ENCODE assay signal across 15 mouse cellular contexts in the genomic region with DNA sequence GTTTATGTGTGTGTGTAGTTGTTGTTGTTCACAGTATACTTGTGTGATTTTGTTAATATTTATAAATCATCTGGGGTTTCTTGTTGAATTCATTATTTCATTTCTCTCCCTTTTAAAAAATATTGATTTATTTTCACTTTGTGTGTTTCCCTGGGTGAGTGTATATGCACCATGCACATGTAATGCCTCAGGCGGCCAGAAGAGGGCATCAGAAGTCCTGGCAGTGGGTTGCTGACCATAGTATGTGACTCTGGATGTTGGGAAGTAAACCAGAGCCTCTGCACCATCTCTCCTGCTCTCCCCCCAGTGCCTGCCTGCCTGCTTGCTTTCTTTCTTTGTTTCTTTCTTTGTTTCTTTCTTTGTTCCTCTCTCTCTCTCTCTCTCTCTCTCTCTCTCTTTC. TPM values are rescaled to one million over a fixed set of nuclear protein-coding genes. Genes with fewer than 3 reads are reported as not detected.
A peak's percentile ranks its signal among the peaks of the same experiment; 100 is the strongest.
DNase-seq lines count a peak whose midpoint lies in the region; ATAC-seq and TF ChIP-seq lines count a peak whose summit lies in the region.
"Had no signal": no experiment of that assay in that cellular context is flagged by ENCODE, and none has a peak within 500 bp of the region (broad histone marks: within the 10 kb centered on the region; RNA-seq: fewer than 3 reads in every experiment).

No protein-coding gene starts in this region.

- H3K4me2 ChIP-seq in hindbrain, embryonic 11.5 days (replicated peaks; ENCODE audit: low read depth, low read length) = no peak overlapping the region
- no peak overlapping the region for H3K4me2 ChIP-seq in hindbrain, embryonic 14.5 days (replicated peaks)
- H3K4me2 ChIP-seq in liver, postnatal 0 days (ENCODE audit: low read depth, low read length) = no peak overlapping the region
- H3K4me2 ChIP-seq in heart, embryonic 12.5 days = no peak overlapping the region
- H3K4me2 ChIP-seq: liver, embryonic 15.5 days; neural tube, embryonic 13.5 days had no signal

- no peaks in the 10 kb centered on the region for H3K4me1 ChIP-seq in hindbrain, embryonic 11.5 days (replicated peaks; ENCODE audit: control insufficient read depth, insufficient read depth, low read length)
- 0 out of 2 replicates have a peak, but pooled peaks cover under 1% of the 10 kb centered on the region for H3K4me1 ChIP-seq in hindbrain, embryonic 14.5 days (replicated peaks; ENCODE audit: control insufficient read depth, insufficient read depth, low read length)
- H3K4me1 ChIP-seq in liver, postnatal 0 days (ENCODE audit: insufficient read depth) = no peaks in the 10 kb centered on the region
- H3K4me1 ChIP-seq in heart, embryonic 12.5 days (replicated peaks) = 0 out of 2 replicates have a peak, but pooled peaks cover 13% of the 10 kb centered on the region

- no peaks in the 10 kb centered on the region for H3K36me3 ChIP-seq in hindbrain, embryonic 11.5 days (ENCODE audit: control insufficient read depth, insufficient read depth, low read length)
- H3K36me3 ChIP-seq in hindbrain, embryonic 14.5 days (replicated peaks; ENCODE audit: control insufficient read depth, insufficient read depth) = no peaks in the 10 kb centered on the region
- H3K36me3 ChIP-seq in liver, postnatal 0 days (replicated peaks; ENCODE audit: insufficient read depth, low read length) = no peaks in the 10 kb centered on the region
- H3K36me3 ChIP-seq in heart, embryonic 12.5 days = no peaks in the 10 kb centered on the region
- H3K36me3 ChIP-seq: liver, embryonic 15.5 days; neural tube, embryonic 13.5 days had no signal

- ATAC-seq in hindbrain, embryonic 11.5 days (ENCODE audit: low FRiP score) = no peak
- ATAC-seq in hindbrain, embryonic 14.5 days (ENCODE audit: low FRiP score) = no peak
- no peak for ATAC-seq in liver, postnatal 0 days
- ATAC-seq in heart, embryonic 12.5 days (ENCODE audit: insufficient number of reproducible peaks, low FRiP score) = no peak
- ATAC-seq: CD4-positive, CD25-positive, alpha-beta regulatory T cell, adult 4 months; midbrain, embryonic 16.5 days had no signal

- H3K27ac ChIP-seq in hindbrain, embryonic 11.5 days (ENCODE audit: low read depth, low read length) = no peak overlapping the region
- H3K27ac ChIP-seq in hindbrain, embryonic 14.5 days = no peak overlapping the region
- no peak overlapping the region for H3K27ac ChIP-seq in liver, postnatal 0 days (ENCODE audit: low read depth)
- no peak overlapping the region for H3K27ac ChIP-seq in heart, embryonic 12.5 days (ENCODE audit: poor library complexity, severe bottlenecking)
- H3K27ac ChIP-seq: liver, embryonic 15.5 days; neural tube, embryonic 13.5 days had no signal

- peaks cover 9% of the 10 kb centered on the region; the same call in 1 of the 2 replicates for H3K27me3 ChIP-seq in hindbrain, embryonic 11.5 days (ENCODE audit: control insufficient read depth, insufficient read depth, low read length)
- H3K27me3 ChIP-seq in hindbrain, embryonic 14.5 days (ENCODE audit: control insufficient read depth, insufficient read depth, low read length) = no peaks in the 10 kb centered on the region
- peaks cover 33% of the 10 kb centered on the region for H3K27me3 ChIP-seq in liver, postnatal 0 days (ENCODE audit: insufficient read depth, low read length)
- peaks cover 44% of the 10 kb centered on the region for H3K27me3 ChIP-seq in heart, embryonic 12.5 days (replicated peaks)

- no peak for TF ChIP-seq EP300 in liver, postnatal 0 days (IDR thresholded peaks at IDR 0.05; ENCODE audit: low read depth)

- TF ChIP-seq POLR2A in brain, embryonic 14.5 days (IDR thresholded peaks at IDR 0.05; ENCODE audit: borderline replicate concordance, extremely low read depth, insufficient read depth, insufficient read length, poor library complexity, severe bottlenecking) = no peak

- no peaks in the 10 kb centered on the region for H3K9me3 ChIP-seq in hindbrain, embryonic 11.5 days (ENCODE audit: control insufficient read depth, low read length)
- H3K9me3 ChIP-seq in hindbrain, embryonic 14.5 days (ENCODE audit: control insufficient read depth, low read length) = no peaks in the 10 kb centered on the region
- H3K9me3 ChIP-seq in liver, postnatal 0 days (ENCODE audit: low read length) = no peaks in the 10 kb centered on the region
- H3K9me3 ChIP-seq in heart, embryonic 12.5 days (replicated peaks) = peaks cover 2% of the 10 kb centered on the region; the same call in 1 of the 2 replicates
- H3K9me3 ChIP-seq: liver, embryonic 15.5 days; neural tube, embryonic 13.5 days had no signal

- TF ChIP-seq CTCF in liver, postnatal 0 days (IDR thresholded peaks at IDR 0.05; ENCODE audit: low read depth) = peak; percentile 25
- TF ChIP-seq CTCF in brain, embryonic 14.5 days (IDR thresholded peaks at IDR 0.05; ENCODE audit: borderline replicate concordance, extremely low read depth, insufficient read depth, insufficient read length) = peak; percentile 41; the same call in 1 of the 2 replicates

- H3K9ac ChIP-seq in hindbrain, embryonic 11.5 days (ENCODE audit: low read depth, low read length) = no peak overlapping the region
- no peak overlapping the region for H3K9ac ChIP-seq in hindbrain, embryonic 14.5 days
- no peak overlapping the region for H3K9ac ChIP-seq in liver, postnatal 0 days (replicated peaks)
- no peak overlapping the region for H3K9ac ChIP-seq in heart, embryonic 12.5 days
- H3K9ac ChIP-seq: liver, embryonic 15.5 days; neural tube, embryonic 13.5 days had no signal

- 26% methylated on average over 1 of the region's 1 CpGs for WGBS in hindbrain, embryonic 11.5 days
- 32% methylated on average over 1 of the region's 1 CpGs for WGBS in hindbrain, embryonic 14.5 days
- WGBS in liver, postnatal 0 days (ENCODE audit: insufficient replicate concordance) = 3% methylated on average over 1 of the region's 1 CpGs
- WGBS in heart, embryonic 12.5 days = 11% methylated on average over 1 of the region's 1 CpGs

- H3K4me3 ChIP-seq in hindbrain, embryonic 11.5 days (ENCODE audit: low read depth, low read length) = no peak overlapping the region
- no peak overlapping the region for H3K4me3 ChIP-seq in hindbrain, embryonic 14.5 days (replicated peaks; ENCODE audit: low read length)
- H3K4me3 ChIP-seq in liver, postnatal 0 days (ENCODE audit: low read depth, low read length) = no peak overlapping the region
- no peak overlapping the region for H3K4me3 ChIP-seq in heart, embryonic 12.5 days
- H3K4me3 ChIP-seq: liver, embryonic 15.5 days; neural tube, embryonic 13.5 days had no signal

- DNase-seq in hindbrain, embryonic 11.5 days (ENCODE audit: low spot score) = peak; percentile 20
- no peak for DNase-seq in hindbrain, embryonic 14.5 days (ENCODE audit: low spot score)
- DNase-seq in liver, postnatal 0 days = no peak
- DNase-seq in liver (no peak), ES-CJ7 (ENCODE audit: low read depth, low spot score) (peak; percentile 55)
- DNase-seq in brain, embryonic 14.5 days (ENCODE audit: low read depth) = no peak
- DNase-seq: adrenal gland, adult 2 months; cerebellum, adult 9-11 months; heart, postnatal 10 days; retina, postnatal 1 day had no signal

RNA-seq across cellular contexts. Expression of a gene that starts 2.5 kb away (rescaled TPM):
- polyA plus RNA-seq in hindbrain, embryonic 11.5 days (2014; fragmentation: Nextera tagmentation; extraction: Ambion mirVana) = 51.5 and 54.3 TPM in 2 replicates
- 108 and 117 TPM in 2 replicates for polyA plus RNA-seq in hindbrain, embryonic 14.5 days (2014; fragmentation: Nextera tagmentation; extraction: Ambion mirVana)
- polyA plus RNA-seq in liver, postnatal 0 days (2015; fragmentation: Nextera tagmentation; extraction: Ambion mirVana) = 0.11 and 0.21 TPM in 2 replicates
- polyA plus RNA-seq in brain, embryonic 14.5 days (2012; rRNA removed) = 42.7 and 65.4 TPM in 2 replicates
- 3.1 and 3.5 TPM in 2 replicates for polyA plus RNA-seq in heart, embryonic 12.5 days (2016; fragmentation: Nextera tagmentation; extraction: Ambion mirVana)
- polyA plus RNA-seq: CD4-positive, CD25-positive, alpha-beta regulatory T cell, adult 4 months had no signal

Comparison
In these comparisons a context has a peak if more than half of its experiments do, and no peak if none do; other contexts are left out.
1. DNase-seq: peak in hindbrain, embryonic 11.5 days (single experiment) and ES-CJ7 (single experiment); none in hindbrain, embryonic 14.5 days (single experiment), liver, postnatal 0 days (single experiment), liver (single experiment) and brain, embryonic 14.5 days (single experiment).